Mouse (Mus musculus) liver, adult 2 months (tissue): Measurements from ENCODE around the gene Susd3. TPM values are rescaled to one million over a fixed set of nuclear protein-coding genes. Genes with fewer than 3 reads are reported as not detected.

Source experiments
- DNase-seq: peaks from one replicate; pipeline ENCODE4 v3.0.0-alpha.2; 2011; ENCODE audit warnings: low read depth, low spot score; ENCODE audit errors: extremely low read depth
- H3K27ac ChIP-seq: fragments of 200-500 bp; replicated peaks from 2 replicates; pipeline ENCODE4 v1.5.1; 2012; ENCODE audit warnings: low read depth, mild to moderate bottlenecking, control low read depth, inconsistent platforms, low read length; ENCODE audit not compliant: insufficient read depth
- H3K27me3 ChIP-seq: fragments of 200-500 bp; 2 replicates; pipeline ENCODE4 v1.6.1; 2012; ENCODE audit warnings: mild to moderate bottlenecking, moderate library complexity, low read length, inconsistent platforms; ENCODE audit not compliant: control insufficient read depth, insufficient read depth
- H3K36me3 ChIP-seq: fragments of 200-500 bp; 2 replicates; pipeline ENCODE4 v1.6.1; 2012; ENCODE audit warnings: low read length, inconsistent platforms; ENCODE audit not compliant: control insufficient read depth, insufficient read depth
- H3K4me1 ChIP-seq: fragments of 200-500 bp; 2 replicates; pipeline ENCODE4 v1.6.1; 2011; ENCODE audit warnings: low read length; ENCODE audit not compliant: control insufficient read depth, insufficient read depth
- H3K4me3 ChIP-seq: fragments of 200-500 bp; 2 replicates; pipeline ENCODE4 v1.5.1; 2011; ENCODE audit warnings: low read depth, mild to moderate bottlenecking, control low read depth, low read length, moderate library complexity; ENCODE audit not compliant: insufficient read depth
- H3K79me2 ChIP-seq: fragments of 200-500 bp; 2 replicates; pipeline ENCODE4 v1.6.1; 2012; ENCODE audit warnings: inconsistent platforms, mild to moderate bottlenecking, low read length, moderate library complexity; ENCODE audit not compliant: control insufficient read depth, insufficient read depth
- H3K9ac ChIP-seq: fragments of 200-500 bp; 2 replicates; pipeline ENCODE4 v1.6.1; 2012; ENCODE audit warnings: low read depth, mild to moderate bottlenecking, control low read depth, inconsistent platforms, low read length
- CTCF ChIP-seq: fragments of 200-500 bp; IDR thresholded peaks from 2 replicates; pipeline ENCODE4 v1.5.1; 2011; ENCODE audit warnings: low read depth, low read length, control low read depth
- POLR2A ChIP-seq: fragments of 200-500 bp; IDR thresholded peaks from 2 replicates; pipeline ENCODE4 v1.6.1; 2011; ENCODE audit warnings: low read length, control low read depth; ENCODE audit not compliant: insufficient read depth; ENCODE audit errors: extremely low read depth
- WGBS: fragments of 180-500 bp; shearing (Covaris S2); methylation state at CpG from one replicate; pipeline ENCODE4 v1.1.7; 2018; 5-methylcytosine and 5-hydroxymethylcytosine counted together
- polyA plus RNA-seq: library from polyadenylated mRNA; depleted of rRNA; stranded (reverse); fragments of >200 nt; gene quantifications from 2 replicates; pipeline ENCODE4 v1.2.3, GENCODE M21; 2012
- total RNA-seq: library from RNA; depleted of rRNA; stranded (reverse); fragments of >200 nt; gene quantifications from 2 replicates; pipeline ENCODE4 v1.2.3, GENCODE M21; 2014

Gene Susd3
- total and polyA plus RNA-seq, 2 experiments: 0.18 to 1.1 TPM

DNA sequence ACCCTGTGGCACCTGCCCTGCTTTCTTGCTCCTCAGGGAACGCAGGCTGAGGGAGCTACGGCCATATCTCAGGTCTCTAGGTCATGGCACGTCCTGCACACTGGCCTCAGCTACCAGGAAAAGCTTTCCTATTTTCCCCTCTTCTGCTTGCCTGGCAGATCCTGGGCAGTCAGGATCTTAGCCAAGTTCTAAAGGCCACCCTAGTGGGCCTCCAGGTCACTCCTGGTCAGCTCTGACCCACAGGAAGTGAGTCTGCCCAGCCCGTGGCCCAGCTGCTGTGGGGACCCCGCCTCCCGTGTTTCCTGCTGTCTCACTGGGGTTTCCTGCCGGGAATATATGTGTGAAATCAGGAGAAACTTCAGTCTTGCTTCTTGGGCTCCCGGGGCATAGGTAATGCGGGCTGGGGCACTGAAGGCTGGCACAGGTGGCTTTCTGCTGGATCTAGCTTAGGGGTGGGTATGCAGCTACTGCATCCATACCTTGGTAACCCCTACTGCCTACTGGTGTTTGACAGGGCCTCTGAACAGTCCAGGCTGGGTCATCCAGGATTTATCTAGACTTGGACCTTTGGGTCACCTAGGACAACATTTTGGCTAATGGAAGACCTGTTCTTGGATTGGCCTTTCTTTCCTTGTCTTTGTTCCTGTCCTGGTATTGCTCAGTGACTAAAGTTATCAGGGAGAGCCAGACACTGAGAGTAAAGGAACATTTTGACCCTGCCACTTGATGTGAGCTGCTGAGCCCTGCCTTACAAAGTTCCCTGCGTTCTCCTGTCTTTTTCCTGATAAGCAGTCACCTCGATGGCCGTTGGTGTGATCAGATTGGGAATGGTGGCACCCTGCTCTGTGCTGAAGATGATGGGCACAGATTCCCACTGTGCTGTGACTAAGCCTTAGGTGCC is 58.3 kb downstream of the Susd3 start:
- Histone ChIP-seq H3K79me2 (peaks cover 14% of the 10 kb centered on the region), H3K4me1 (peaks cover 34% of the 10 kb centered on the region), H3K36me3 (peaks cover 6% of the 10 kb centered on the region), H3K4me3 (peak overlapping the region; percentile 20), H3K27ac (peak overlapping the region; percentile 86), H3K9ac (peak overlapping the region; percentile 95), H3K27me3 (no peaks in the 10 kb centered on the region)
- 5% methylated on average over 12 of the region's 12 CpGs for WGBS
- TF ChIP-seq POLR2A (no peak), CTCF (no peak)
- peak; percentile 98 for DNase-seq

GRCm38 (mm10) chr13:49188966-49189360 is 59.5 kb downstream of the Susd3 start:
- H3K27ac ChIP-seq: peak overlapping the region; percentile 86
- peak overlapping the region; percentile 86 for H3K4me3 ChIP-seq
- TF ChIP-seq CTCF: no peak
- 0 out of 2 replicates have a peak, but pooled peaks have one; percentile 21 for TF ChIP-seq POLR2A
- H3K4me1 ChIP-seq: peaks cover 35% of the 10 kb centered on the region
- peaks cover 14% of the 10 kb centered on the region for H3K79me2 ChIP-seq
- no peaks in the 10 kb centered on the region for H3K27me3 ChIP-seq
- DNase-seq: peak; percentile 76
- peak overlapping the region; percentile 95 for H3K9ac ChIP-seq
- H3K36me3 ChIP-seq: no peaks in the 10 kb centered on the region
- 21% methylated on average over 2 of the region's 2 CpGs for WGBS

GRCm38 (mm10) chr13:49188219-49188965 is 60.1 kb downstream of the Susd3 start:
- TF ChIP-seq POLR2A: no peak
- no peak for TF ChIP-seq CTCF
- no peak for DNase-seq
- Histone ChIP-seq H3K27ac (peak overlapping the region; percentile 86), H3K4me1 (peaks cover 40% of the 10 kb centered on the region), H3K4me3 (peak overlapping the region; percentile 86), H3K36me3 (no peaks in the 10 kb centered on the region), H3K9ac (peak overlapping the region; percentile 95), H3K79me2 (peaks cover 14% of the 10 kb centered on the region), H3K27me3 (no peaks in the 10 kb centered on the region)
- WGBS: 4% methylated on average over 15 of the region's 15 CpGs

GRCm38 (mm10) chr13:49187288-49188218 is 61.0 kb downstream of the Susd3 start, which contains the start of gene Ninj1:
TSS of gene Ninj1 (plus strand) at chr13:49187485.
- Histone ChIP-seq H3K27me3 (no peaks in the 10 kb centered on the region), H3K4me3 (peak within 1 kb of the TSS; percentile 86), H3K4me1 (peaks cover 39% of the 10 kb centered on the region), H3K9ac (peak within 1 kb of the TSS; percentile 95), H3K79me2 (peaks cover 11% of the 10 kb centered on the region), H3K27ac (peak within 1 kb of the TSS; percentile 86), H3K36me3 (no peaks in the 10 kb centered on the region)
- peak; percentile 90 for DNase-seq
- WGBS: under 1% methylated on average over 85 of the region's 87 CpGs
- TF ChIP-seq POLR2A (peak; percentile 96), CTCF (no peak)

GRCm38 (mm10) chr13:49186798-49187287 is 61.7 kb downstream of the Susd3 start:
- H3K27ac ChIP-seq: peak overlapping the region; percentile 60
- DNase-seq: peak; percentile 57
- WGBS: 14% methylated on average over 11 of the region's 11 CpGs

More at GRCm38 (mm10) chr13:49186798-49187287, 61.7 kb downstream of the Susd3 start:
- Histone ChIP-seq H3K4me1 (peaks cover 33% of the 10 kb centered on the region), H3K79me2 (peaks cover 7% of the 10 kb centered on the region; the same call in 1 of the 2 replicates), H3K9ac (peak overlapping the region; percentile 33), H3K4me3 (peak overlapping the region; percentile 10; the same call in 1 of the 2 replicates), H3K27me3 (no peaks in the 10 kb centered on the region), H3K36me3 (no peaks in the 10 kb centered on the region)
- TF ChIP-seq CTCF (no peak), POLR2A (no peak)
